Mouse (Mus musculus) layer of hippocampus, postnatal 14 days (tissue): Measurements from ENCODE around the gene Ccdc63. TPM values are rescaled to one million over a fixed set of nuclear protein-coding genes. Genes with fewer than 3 reads are reported as not detected.

ENCODE experiments used
- DNase-seq, 2 experiments: peaks; one replicate each; pipeline ENCODE4 v3.0.0; 2021 to 2022; ENCODE audit warnings: low spot score in 2 of 2, mixed read lengths in 1 of 2
- total RNA-seq, 2 experiments: library from RNA; stranded (reverse); gene quantifications; 2 replicates each; pipeline ENCODE4 v1.2.3; 2021

Ccdc63 gene
- total RNA-seq, 2 experiments from 2014 or later, result 0.74 to 2.2 TPM

DNA sequence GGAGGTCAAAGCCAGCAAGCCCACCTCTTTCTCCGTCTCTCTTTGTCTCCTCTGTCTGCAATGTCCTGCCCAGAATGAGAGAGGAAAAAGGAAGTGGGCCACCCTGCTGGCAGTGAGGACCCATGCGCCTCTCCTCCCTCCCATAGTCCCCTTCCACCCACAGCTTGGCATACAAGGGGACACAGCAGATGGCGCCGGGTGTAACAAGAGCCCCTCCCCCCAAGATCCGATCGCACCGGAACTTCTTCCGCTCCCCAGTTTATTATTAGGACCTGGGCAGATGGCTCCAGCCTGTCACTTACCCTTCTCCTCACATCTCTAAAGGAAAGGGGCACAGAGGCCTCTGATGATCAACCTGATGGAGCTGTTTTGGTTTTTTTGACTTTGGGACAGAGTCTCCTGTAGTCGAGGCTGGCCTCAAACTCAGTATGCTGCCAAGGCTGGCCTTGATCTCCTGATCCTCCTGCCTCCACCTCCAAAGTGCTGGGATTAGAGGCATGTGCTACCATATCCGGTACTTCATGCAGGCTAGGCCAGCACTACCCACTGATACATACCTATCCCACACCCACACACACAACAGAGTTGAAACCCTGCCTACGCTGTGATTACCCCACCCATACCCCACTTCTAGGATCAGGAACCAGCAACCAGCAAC lies 10.2 kb downstream of the Ccdc63 start:
- DNase-seq, result peak in 1 of 2 experiments; percentile 62

DNA sequence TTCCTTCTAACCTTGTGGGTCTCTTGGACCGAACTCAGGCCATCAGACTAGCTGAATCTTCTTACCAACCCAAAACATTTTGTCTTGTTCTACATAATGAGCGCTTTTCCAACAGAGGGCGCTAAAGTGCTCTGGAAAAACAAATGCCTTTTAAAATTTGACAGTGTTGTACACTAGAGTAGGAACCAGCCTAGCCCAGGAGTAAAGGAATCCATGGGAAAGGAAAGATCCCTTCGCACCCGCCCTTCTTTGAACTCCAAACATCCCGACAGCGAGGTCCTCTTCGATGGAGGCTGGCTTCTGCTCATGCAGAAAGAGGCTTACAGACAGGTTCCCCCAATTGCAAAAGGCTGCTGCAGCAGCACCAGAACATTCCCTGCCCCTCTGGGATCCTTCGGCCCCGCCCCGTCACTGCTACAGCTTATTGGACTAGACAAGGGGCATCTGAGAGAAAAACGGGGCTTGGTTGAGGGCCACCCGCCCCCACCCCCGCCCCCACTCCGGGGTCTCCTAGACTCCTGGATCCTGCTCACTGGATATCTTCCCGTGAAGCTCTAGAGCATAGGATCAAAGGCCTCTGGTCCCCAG lies 11.5 kb downstream of the Ccdc63 start:
- DNase-seq, result peak; percentile 72 to 88

DNA sequence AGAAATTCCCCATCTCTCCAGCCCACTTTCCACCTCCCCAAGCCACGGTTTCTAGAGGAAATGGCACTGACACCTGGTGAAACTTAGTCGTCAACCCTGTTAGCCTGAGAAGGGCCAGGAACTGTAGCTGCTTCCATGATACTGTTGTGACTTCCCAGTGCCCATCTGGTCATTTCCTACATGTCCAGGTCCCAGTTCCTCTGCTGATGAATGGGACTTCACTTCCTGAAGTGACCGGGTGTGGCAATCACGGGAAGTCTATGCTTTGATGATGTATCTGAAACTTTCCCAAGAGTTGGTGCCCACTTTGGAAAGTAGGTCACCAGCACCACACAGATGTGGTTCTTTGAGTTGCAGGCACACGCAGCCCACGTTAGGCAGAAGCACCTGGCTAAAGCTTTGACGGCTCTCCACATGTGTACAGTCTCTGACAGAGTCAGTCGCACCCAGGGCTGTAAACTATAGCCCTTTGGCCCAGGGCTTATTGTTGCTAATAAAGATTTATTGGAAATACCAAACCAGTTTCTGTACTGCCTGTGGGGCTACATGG lies 15.3 kb downstream of the Ccdc63 start:
- no peak for DNase-seq

DNA sequence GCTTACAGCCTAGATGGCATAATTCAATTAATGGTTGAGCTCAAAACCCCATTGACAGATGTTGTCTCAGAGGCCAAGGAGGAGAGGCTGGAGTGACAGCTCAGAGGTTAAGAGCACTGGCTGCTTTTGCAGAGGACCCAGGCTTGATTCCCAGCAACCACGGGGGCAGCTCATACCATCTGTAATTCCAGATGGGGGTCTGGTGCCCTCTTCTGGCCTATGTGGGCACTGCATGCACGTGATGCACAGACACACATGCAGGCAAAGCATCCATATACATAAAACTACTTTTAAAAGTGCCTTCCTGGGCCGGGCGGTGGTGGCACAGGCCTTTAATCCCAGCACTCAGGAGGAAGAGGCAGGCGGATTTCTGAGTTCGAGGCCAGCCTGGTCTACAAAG lies 24.4 kb downstream of the Ccdc63 start:
- DNase-seq, result no peak

DNA sequence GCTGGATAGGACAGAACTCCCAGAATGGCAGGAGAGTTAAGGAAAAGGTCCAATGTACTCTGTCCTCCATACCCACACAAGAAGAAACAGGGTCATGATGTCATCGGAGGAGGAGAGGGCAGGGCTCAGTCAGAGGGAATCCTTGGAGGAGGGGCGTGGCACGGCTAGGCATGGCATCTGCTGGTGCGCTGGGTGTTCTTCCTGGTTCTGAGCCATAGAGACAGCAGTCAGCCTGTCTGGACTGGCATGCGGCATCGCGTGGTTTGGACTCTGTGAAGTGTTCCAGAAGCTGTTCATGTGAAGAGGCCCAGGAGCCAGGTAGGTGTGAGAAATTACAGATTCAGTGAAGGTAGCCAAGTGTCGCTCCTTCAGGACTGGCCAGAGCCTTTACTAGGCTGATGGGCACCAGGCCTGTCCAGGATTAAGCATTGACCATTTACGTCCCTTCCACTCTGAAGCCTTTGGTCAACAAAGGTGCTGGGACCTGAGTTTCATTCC lies 25.3 kb downstream of the Ccdc63 start:
- DNase-seq, result no peak

DNA sequence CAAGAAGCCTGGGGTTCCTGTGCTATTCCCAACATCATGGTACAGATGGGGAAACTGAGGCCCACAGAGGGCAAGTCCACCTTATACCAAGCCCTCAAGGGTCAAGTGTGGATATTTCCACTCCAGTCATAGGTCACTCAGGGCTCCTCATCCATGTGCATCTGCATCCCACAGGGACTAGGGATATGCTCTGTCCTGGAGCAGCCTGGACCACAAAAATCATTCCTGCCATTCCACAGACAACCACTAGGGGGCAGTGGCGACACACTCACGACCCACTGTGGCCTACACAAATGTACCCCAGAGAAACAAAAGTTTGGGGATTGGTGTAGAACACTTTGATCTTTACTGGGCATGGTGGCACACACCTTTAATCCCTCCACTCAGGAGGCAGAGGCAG lies 26.4 kb downstream of the Ccdc63 start:
- peak in 1 of 2 experiments; percentile 45 for DNase-seq

DNA sequence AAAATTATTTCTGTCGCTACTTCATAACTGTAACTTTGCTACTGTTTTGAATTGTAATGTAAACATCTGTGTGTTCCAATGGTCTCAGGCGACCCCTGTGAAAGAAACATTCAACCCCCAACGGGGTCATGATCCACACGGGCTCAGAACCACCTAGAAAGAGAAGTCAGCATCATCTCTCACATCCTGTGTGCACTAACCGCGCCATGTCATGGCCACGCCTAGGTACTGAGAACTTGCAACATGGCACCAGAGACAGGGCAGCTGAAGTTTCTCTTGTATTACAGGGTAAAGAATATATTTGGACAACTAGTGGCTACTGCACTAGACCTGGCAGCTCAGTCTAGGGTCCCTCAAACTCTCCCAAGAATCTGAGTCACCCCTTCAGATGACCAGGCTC lies 27.2 kb downstream of the Ccdc63 start:
- DNase-seq, result no peak

DNA sequence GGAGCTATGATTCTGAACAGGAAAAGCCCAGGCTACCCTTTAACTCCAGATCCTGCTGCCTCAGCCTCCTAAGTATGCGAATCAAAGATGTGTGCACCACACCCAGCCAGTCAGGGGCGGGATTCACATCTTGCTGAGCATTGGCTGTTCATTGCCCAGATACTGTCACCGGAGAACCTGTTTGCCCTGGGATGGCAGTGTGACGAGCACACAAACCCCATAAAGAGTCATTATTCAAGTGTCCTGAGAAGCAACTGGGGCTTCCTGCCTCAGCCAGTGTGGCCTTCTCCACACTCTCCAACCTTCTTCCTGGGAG lies 28.7 kb downstream of the Ccdc63 start:
- DNase-seq, result no peak

DNA sequence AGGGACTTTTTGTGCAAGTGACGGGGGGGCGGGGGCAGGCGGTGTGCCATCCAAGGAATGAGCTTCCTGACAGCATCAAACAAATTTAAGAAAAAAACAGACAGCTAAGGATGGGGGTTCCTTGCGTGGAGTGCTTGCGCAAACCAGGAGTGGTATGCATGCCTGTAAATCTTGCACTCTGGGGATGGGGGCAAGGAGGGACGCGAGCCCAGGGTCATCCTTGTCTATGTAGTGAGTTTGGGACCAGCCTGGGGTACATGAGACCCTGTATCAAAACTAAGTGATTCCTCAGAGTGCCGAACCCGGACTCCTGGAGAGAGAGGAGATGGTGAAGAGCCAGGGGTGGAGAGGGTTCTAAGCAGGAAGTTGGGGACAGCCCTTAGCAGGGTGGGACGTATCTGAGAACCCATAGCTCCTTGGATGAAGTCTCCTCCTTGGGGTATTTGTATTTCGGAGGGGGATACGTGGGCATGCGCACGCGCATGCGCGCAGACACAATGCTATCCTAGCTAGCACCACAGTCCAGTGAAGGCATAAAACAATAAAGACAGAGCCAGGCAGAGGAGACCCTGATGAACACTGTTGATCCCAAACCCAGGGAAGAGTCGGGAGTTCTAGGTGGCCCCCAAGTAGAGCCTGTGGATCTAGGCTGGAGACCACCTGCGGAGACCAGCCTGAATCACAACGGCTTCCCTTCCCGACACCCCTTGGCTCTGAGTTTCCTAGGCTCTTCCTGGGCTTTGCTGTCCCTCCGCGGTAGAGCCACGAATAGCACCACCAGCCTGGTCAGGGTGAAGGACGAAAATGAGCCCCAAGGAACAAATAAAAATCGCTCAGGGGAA lies 29.3 kb downstream of the Ccdc63 start:
- DNase-seq, result no peak

DNA sequence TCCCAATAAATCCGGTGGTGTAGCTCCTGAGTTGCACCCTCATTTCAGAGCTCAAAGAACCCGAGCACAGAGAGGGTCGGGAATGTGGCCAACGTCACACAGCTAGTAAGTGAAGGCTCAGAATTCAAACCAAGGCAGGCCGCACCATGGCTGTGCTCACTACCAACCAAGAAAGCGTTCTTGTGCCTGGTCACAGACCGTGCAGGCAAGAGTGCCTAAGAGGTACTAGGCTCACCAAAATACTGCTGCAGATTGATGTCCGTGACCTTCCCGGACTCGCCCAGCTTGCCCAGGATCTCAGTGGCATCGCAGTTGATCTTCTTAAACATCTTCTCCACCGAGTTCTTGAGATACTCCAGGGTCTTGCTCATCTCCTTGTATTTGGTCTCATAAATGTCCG lies 30.0 kb downstream of the Ccdc63 start:
- DNase-seq, result no peak

DNA sequence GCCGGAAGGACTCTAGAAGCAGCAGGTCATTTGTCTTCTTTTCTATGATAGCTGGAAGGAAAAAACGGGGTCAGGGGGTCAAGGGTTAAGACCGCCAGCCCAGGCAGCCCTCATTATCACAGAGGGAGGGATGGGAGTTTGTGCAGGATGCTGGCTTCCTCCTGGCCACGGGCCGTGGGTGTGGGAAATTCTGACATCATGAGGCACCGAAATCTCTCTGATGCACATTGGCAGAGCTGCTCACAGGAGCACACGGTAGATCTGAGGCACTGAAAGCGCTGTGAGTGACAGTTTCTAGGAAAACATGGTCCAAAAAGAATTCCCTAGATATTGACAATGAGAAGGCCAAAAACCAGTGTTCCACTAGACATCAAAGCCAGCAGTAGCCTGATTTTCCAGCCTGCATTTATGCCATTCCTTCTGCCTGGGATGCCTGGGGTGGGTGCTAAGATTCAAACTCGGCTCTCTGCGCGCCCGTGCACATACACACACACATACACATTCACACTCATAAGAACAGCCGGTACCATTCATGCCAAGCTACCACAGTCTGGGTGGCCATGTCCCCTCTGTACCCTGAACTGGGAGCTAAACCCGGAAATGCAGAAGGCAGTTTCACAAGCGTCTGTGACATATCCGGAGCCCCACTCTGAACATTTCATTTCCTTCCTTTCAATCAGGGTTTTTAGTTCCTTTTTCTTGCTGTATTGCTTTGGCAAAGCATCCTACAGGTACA lies 31.1 kb downstream of the Ccdc63 start:
- DNase-seq, result no peak

DNA sequence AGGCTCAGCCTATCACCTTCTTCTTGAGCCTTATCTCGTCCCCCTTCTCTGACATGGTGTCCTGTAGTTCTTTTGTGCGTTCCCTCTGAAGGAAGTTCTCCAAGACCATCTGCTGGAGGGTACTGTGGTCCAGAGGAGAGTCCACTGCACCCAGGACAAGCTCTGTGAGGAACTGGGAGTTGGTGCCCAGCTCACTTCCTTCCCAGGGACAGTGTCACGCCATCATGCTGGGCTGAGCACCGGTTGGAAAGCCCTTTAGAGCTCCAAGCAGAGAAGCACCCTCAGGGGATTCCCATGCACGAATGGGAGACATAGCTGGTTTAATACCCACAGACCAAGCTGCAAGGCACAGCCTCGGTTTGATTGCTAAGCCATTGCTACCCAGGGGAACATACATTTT lies 32.5 kb downstream of the Ccdc63 start:
- no peak for DNase-seq

DNA sequence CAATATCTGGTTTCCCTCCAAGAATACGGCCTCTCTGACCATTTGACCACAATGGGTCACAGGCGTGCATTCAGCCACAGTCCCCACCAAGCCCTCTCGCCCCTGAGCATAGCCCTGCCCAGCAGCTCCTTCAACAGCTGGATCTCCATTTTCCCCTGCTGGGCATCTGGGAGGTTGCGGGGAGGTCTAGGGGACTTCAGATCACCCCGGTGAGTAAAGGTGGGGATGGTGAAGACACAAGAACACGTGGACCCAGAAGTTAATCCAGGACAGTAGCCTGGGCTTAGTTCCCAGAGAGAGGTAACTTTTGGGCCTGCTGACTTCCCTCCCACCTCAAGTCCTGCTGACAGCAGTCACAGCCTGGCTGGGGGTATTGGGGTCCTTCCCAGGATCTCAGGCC lies 34.4 kb downstream of the Ccdc63 start:
- DNase-seq, result no peak

DNA sequence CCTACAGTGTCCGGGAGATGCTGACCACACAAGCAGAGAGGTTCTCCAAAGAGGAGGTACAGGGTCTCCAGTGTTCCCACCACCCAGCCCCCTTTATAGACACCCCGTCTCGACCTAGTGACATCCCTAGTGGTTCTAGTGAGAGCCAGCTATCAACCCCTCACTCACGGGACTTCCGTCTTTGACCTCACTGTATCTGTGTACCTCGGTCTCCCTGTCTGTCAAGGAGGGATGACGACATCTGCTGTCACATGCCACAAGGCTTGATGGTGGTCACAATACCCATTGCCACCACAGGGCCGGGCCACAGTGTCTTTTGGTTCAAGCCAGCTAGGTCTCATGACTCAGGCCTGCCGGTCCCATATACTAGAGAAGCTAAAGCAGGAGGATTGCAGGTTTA lies 35.6 kb downstream of the Ccdc63 start:
- DNase-seq, result no peak

DNA sequence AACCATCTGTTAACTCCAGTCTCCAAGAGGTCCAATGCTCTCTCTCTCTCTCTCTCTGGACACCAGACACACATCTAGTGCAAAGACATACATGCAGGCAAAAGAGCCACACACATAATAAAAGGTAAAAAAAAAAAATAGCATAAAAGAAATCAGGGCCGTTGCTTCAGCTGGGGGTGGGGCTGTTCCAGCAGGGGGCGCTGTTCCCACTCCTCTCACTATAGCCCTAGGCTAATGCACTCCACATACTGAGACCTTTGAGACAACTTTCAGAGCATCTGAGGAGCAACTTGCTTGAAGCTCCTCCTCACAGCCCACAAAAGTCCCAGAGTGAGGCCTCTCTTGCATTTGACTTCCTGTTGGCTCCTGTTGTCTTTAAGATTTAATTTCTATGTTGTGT lies 36.4 kb downstream of the Ccdc63 start:
- no peak for DNase-seq

DNA sequence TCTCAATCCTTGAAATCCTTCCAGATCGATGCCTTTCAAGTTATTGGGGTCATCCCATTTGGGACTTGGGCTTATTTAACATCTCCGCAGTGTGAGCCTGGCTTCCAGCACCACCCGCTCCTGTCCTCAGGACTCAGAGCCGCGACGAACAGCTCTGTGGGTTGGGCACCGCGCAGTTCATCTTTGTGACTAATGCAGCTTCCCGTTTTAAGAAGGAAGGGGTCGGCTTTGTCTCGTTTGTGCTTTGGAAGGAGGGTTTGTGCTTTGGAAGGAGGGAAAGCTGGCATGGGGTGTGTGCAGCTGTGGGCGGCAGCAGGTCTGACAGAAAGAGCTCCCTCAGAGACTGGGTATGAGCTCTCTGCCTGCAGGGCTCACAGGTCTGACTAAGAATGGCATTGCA lies 37.5 kb downstream of the Ccdc63 start:
- DNase-seq, result no peak

DNA sequence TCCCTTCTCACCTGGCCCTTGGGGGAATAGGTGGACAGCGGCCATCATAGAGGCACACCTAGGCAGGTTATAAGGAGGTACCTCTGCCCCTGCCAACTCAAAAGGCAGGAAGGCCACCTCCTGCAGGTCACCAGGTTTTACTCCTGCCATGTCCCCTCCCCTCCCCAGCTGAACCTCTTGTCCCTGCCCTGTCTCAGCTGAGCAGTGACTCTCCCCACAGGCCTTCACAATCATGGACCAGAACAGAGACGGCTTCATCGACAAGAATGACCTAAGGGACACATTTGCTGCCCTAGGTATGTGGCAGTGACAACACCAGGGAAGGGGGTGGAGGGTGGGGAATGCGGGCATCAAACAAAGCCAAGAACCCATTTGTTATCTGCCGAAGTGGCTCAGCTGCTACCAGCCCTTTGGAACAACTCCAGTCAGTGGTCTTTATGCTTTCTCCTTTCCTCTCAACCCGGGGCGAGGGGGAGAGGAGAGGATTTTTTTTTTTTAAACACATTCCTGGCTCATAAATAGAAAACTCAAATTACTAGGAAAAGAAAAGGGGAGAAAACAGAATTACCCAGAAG lies 38.1 kb downstream of the Ccdc63 start:
- DNase-seq, result no peak

DNA sequence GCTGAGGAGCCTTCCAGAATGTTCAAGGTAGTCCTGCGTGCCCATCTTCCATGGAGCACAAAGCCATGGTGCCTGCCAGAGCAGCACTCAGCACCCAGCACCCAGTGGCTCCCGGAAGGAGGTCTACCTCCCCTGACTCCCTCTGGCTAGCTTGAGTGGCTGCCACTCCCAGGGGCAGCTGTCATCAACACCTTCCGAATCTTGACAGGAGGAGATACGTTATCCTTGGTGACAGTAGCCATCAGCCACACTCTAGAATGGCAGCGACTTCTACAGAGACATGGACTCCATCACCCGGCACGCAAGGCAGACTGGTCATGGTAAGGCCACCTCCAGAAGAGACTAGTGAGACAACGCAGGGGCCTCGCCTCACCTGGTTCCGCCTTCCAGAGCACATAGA lies 46.2 kb downstream of the Ccdc63 start:
- no peak for DNase-seq

DNA sequence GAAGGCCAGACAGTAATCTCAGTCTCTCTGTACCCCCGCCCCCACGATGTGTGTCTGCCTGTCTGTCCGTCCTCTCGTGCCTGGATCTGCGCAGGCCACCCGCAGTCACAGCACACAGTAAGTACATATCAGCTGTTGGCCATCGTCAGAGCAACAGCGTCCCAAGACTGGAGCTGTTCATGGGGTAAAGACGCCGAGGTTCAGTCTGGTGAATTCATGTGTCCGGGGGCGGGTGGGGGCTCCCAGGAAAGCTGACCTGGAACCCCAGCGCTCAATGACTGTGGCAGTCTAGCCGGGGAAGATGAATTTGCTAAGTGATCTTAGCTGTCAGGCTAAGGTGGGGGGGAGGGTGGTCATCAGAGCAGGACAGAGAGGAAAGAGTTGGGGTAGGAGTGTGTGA lies 46.9 kb downstream of the Ccdc63 start:
- no peak for DNase-seq

DNA sequence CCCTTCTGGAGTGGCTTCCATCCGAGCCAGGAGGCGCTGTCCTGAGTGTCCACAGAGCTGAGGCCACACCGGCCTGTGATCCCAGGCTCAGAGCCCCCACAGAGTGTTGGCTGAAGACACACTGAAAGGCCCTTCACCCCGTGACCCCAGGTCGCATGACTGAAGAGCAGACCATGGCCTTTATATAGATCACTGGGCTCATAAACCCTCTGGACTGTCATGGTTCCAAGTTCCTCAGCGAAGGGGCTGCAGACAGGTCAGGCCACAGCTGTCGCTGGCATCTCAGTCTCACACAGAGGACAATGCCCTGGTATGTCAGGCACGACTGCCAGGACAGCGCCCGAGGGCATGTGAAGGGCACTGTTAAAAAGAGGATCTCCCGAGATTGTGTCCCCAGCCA lies 47.8 kb downstream of the Ccdc63 start:
- no peak for DNase-seq

DNA sequence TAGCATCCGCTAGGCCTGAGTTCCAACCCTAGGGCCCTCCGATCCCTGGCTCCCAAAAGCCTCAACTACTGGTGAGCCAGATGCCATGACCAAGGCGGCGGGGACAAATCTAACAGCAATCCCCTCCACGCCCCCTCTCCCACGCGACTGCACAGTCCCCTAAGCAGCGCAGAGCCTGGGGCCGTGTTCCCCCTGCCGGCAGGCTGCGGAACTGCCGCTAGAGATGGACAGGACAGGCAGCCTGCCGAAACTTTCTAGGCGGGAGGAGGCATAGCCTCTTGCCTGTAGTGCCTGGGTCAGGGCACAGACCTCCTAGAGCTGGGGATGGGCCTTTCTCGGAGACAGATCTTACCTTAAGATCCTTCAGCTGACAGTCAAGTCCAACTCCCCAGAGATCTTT lies 49.6 kb downstream of the Ccdc63 start:
- peak in 1 of 2 experiments; percentile 37 for DNase-seq
